In the genomic region with DNA sequence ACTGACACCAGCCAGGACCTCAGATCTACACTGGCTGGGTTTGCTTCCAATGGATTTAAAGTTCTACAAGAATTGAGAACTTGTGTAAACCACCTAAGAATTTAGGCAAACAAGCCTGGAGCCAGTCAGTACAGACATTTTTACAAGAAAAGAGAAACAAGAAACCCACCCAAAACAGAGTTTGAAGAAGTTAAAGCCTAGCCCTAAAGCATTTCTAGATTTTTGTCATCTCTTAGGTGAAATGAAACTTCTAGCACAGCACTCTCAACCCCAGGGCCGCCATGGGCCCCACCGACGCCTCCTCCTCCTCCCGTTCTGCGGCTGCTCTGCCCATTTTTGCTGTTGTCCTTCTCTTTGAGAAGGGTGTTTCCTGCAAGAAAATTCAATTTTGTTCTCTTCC, we compare ENCODE assay signal across 21 mouse cellular contexts. TPM values are rescaled to one million over a fixed set of nuclear protein-coding genes. Genes with fewer than 3 reads are reported as not detected.
"Had no signal": no experiment of that assay in that cellular context is flagged by ENCODE, and none has a peak within 500 bp of the region (broad histone marks: within the 10 kb centered on the region; RNA-seq: fewer than 3 reads in every experiment).

No protein-coding gene starts in this region.

- DNase-seq: liver, embryonic 13.5 days; lung, adult 18-20 months; lung, postnatal 14 days; lung, postnatal 4 days; midbrain, embryonic 14.5 days; retina, postnatal 1 day; right cerebral cortex, adult 18-20 months; right cerebral cortex, postnatal 25 days; right cerebral cortex, postnatal 4 days; spleen, adult 18-20 months; thymus, adult 18-20 months; thymus, postnatal 14 days; thymus, postnatal 36 days had no signal

- H3K27ac ChIP-seq: liver, embryonic 13.5 days; liver, embryonic 15.5 days; midbrain, embryonic 10.5 days; midbrain, embryonic 12.5 days; neural tube, embryonic 13.5 days; neural tube, embryonic 15.5 days had no signal

- H3K27me3 ChIP-seq: liver, embryonic 13.5 days; liver, embryonic 15.5 days; midbrain, embryonic 12.5 days; neural tube, embryonic 13.5 days; neural tube, embryonic 15.5 days had no signal

- H3K4me2 ChIP-seq: liver, embryonic 13.5 days; liver, embryonic 15.5 days; lung, embryonic 14.5 days; midbrain, embryonic 12.5 days; neural tube, embryonic 13.5 days; neural tube, embryonic 15.5 days had no signal

- H3K9me3 ChIP-seq: liver, embryonic 13.5 days; liver, embryonic 15.5 days; midbrain, embryonic 10.5 days; midbrain, embryonic 12.5 days; neural tube, embryonic 13.5 days; neural tube, embryonic 15.5 days had no signal

- H3K9ac ChIP-seq: liver, embryonic 13.5 days; liver, embryonic 15.5 days; lung, embryonic 14.5 days; midbrain, embryonic 12.5 days; neural tube, embryonic 13.5 days; neural tube, embryonic 15.5 days had no signal

- H3K4me1 ChIP-seq: liver, embryonic 13.5 days; liver, embryonic 15.5 days; midbrain, embryonic 12.5 days; neural tube, embryonic 13.5 days had no signal

- H3K4me3 ChIP-seq: liver, embryonic 13.5 days; liver, embryonic 15.5 days; midbrain, embryonic 10.5 days; midbrain, embryonic 12.5 days; myocyte; neural tube, embryonic 13.5 days; neural tube, embryonic 15.5 days had no signal

- ATAC-seq: midbrain, embryonic 16.5 days had no signal

RNA-seq across cellular contexts. Expression of a gene that starts 54.0 kb away (rescaled TPM):
- polyA plus RNA-seq: liver, embryonic 13.5 days; midbrain, embryonic 10.5 days; midbrain, embryonic 16.5 days had no signal
